Mouse (Mus musculus) liver, adult 2 months (tissue): ENCODE data around the gene Mef2c.

ENCODE experiments used
- CTCF ChIP-seq: fragments of 200-500 bp; IDR thresholded peaks from 2 replicates; pipeline ENCODE4 v1.5.1; 2011; ENCODE audit warnings: low read depth, low read length, control low read depth
- POLR2A ChIP-seq: fragments of 200-500 bp; IDR thresholded peaks from 2 replicates; pipeline ENCODE4 v1.6.1; 2011; ENCODE audit warnings: low read length, control low read depth; ENCODE audit not compliant: insufficient read depth; ENCODE audit errors: extremely low read depth

DNA sequence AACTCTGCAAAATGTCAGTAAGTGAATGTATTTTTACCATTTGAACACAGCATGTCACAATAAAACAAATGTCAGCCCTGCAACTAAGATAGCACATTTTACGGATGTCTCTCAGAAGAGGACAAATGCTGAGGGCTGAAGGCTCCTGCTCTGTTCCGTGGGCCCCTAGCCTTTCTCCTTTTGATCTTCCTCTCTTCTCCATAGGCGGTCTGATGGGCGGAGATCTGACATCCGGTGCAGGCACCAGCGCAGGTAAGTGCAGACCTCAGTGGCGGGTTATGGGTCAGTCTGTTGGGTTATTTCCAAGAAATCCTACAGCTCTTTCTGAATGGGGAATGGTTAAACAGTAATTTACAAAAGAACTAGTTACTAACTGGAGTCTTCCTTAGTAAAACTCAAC lies 131.4 kb downstream of the Mef2c start:
- no peak for TF ChIP-seq POLR2A
- TF ChIP-seq CTCF, result no peak
